Mouse (Mus musculus): ENCODE results near the gene Setd4.

The Setd4 gene

GRCm38 (mm10) chr16:93591450-93592430 is 12.1 kb downstream of the Setd4 start:
- no peak for DNase-seq

- DNase-seq: no peak
These were observed 12.9 kb downstream of the Setd4 start for GRCm38 (mm10) chr16:93590915-93591314.

- no peak for DNase-seq
These were observed 15.6 kb downstream of the Setd4 start for GRCm38 (mm10) chr16:93588281-93588680.

- DNase-seq: no peak
These were observed 17.5 kb downstream of the Setd4 start for GRCm38 (mm10) chr16:93586382-93586781.

GRCm38 (mm10) chr16:93585703-93586205 is 18.1 kb downstream of the Setd4 start:
- DNase-seq: no peak

GRCm38 (mm10) chr16:93584976-93585702 is 18.7 kb downstream of the Setd4 start:
- DNase-seq: no peak

- DNase-seq: no peak
These were observed 22.7 kb downstream of the Setd4 start for GRCm38 (mm10) chr16:93581125-93581524.

- DNase-seq: no peak
These were observed 25.4 kb downstream of the Setd4 start for GRCm38 (mm10) chr16:93578346-93579005.

GRCm38 (mm10) chr16:93576412-93577082 is 27.3 kb downstream of the Setd4 start:
- peak; percentile 80 to 90 for DNase-seq

GRCm38 (mm10) chr16:93575574-93575973 is 28.3 kb downstream of the Setd4 start:
- no peak for DNase-seq

GRCm38 (mm10) chr16:93574521-93575191 is 29.2 kb downstream of the Setd4 start:
- DNase-seq: no peak

- DNase-seq: no peak
These were observed 30.4 kb downstream of the Setd4 start for GRCm38 (mm10) chr16:93573434-93573833.

- DNase-seq: no peak
These were observed 31.5 kb downstream of the Setd4 start for GRCm38 (mm10) chr16:93572383-93572782.

- DNase-seq: no peak
These were observed 45.4 kb downstream of the Setd4 start for GRCm38 (mm10) chr16:93558499-93558898.

- no peak for DNase-seq
These were observed 46.2 kb downstream of the Setd4 start for GRCm38 (mm10) chr16:93557646-93558045.

- no peak for DNase-seq
These were observed 51.0 kb downstream of the Setd4 start for GRCm38 (mm10) chr16:93552686-93553513.

- no peak for DNase-seq
These were observed 54.6 kb downstream of the Setd4 start for GRCm38 (mm10) chr16:93549287-93549686.

- DNase-seq: no peak
These were observed 55.8 kb downstream of the Setd4 start for GRCm38 (mm10) chr16:93548045-93548444.

- no peak for DNase-seq
These were observed 56.7 kb downstream of the Setd4 start for GRCm38 (mm10) chr16:93547122-93547521.

- DNase-seq: no peak
These were observed 57.4 kb downstream of the Setd4 start for GRCm38 (mm10) chr16:93546354-93546965.

Data from cerebellum, postnatal 25 days (tissue).